Mouse (Mus musculus) liver, embryonic 13.5 days (tissue): ENCODE measurements around the gene Egln1. TPM values are rescaled to one million over a fixed set of nuclear protein-coding genes. Genes with fewer than 3 reads are reported as not detected.

Experiments
- ATAC-seq: fragments of 200-750 bp; cut with Nextera tagmentation; 2 replicates; pipeline ENCODE4 v1.8.0; 2017; ENCODE audit warnings: low read depth, mild to moderate bottlenecking, moderate number of reproducible peaks, moderate library complexity
- DNase-seq: peaks from one replicate; pipeline ENCODE4 v3.0.0; 2022
- H3K27ac ChIP-seq: fragments of 300-500 bp; sonication (generic); 2 replicates; pipeline ENCODE4 v1.5.1; 2015; ENCODE audit warnings: moderate library complexity, mild to moderate bottlenecking, inconsistent platforms
- H3K27me3 ChIP-seq: fragments of 300-500 bp; sonication (generic); 2 replicates; pipeline ENCODE4 v1.6.1; 2015; ENCODE audit warnings: mild to moderate bottlenecking, inconsistent platforms
- H3K36me3 ChIP-seq: fragments of 300-500 bp; sonication (generic); 2 replicates; pipeline ENCODE4 v1.6.1; 2015; ENCODE audit warnings: mild to moderate bottlenecking, inconsistent platforms
- H3K4me1 ChIP-seq: fragments of 300-500 bp; sonication (generic); replicated peaks from 2 replicates; pipeline ENCODE4 v1.6.1; 2015; ENCODE audit warnings: inconsistent platforms
- H3K4me2 ChIP-seq: fragments of 300-500 bp; sonication (generic); 2 replicates; pipeline ENCODE4 v1.6.1; 2015; ENCODE audit warnings: inconsistent platforms, mild to moderate bottlenecking, moderate library complexity
- H3K4me3 ChIP-seq: fragments of 300-500 bp; sonication (generic); replicated peaks from 2 replicates; pipeline ENCODE4 v1.5.1; 2015; ENCODE audit warnings: mild to moderate bottlenecking, inconsistent platforms
- H3K9ac ChIP-seq: fragments of 300-500 bp; sonication (generic); 2 replicates; pipeline ENCODE4 v1.6.1; 2015; ENCODE audit warnings: mild to moderate bottlenecking, inconsistent platforms
- H3K9me3 ChIP-seq: fragments of 300-500 bp; sonication (generic); replicated peaks from 2 replicates; pipeline ENCODE4 v1.6.1; 2016; ENCODE audit warnings: inconsistent platforms
- WGBS: fragments of 180-500 bp; shearing (Covaris S2); methylation state at CpG from one replicate; pipeline ENCODE4 v1.1.7; 2015; ENCODE audit not compliant: insufficient replicate concordance; 5-methylcytosine and 5-hydroxymethylcytosine counted together
- polyA plus RNA-seq: library from polyadenylated mRNA; unstranded; fragments of >200 nt; fragmentation: Nextera tagmentation; extraction: Ambion mirVana; gene quantifications from 2 replicates; pipeline ENCODE4 v1.2.1, GENCODE M21; 2015

Egln1 gene
- polyA plus RNA-seq, 1 experiment from 2014 or later, result 2.7 TPM

DNA sequence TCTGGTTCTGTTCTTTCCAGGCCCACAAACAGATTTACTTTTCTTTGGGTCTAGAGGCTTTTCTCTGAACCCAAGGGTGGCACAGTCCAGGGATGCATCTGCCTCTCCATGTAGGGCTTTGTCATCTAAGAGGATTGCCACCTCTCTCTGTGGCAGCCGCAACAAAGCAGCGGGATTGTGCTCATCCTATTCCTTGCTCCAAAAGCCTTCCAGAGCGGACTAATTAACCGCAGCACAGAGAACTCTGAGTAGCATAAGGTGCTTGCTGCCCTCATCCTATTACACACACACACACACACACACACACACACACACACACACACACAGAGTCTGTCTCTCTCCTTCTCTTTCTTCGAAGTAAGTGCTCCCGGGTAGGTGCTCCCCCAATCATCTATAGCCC is 5.3 kb downstream of the Egln1 start:
- H3K27ac ChIP-seq, result no peak overlapping the region
- peaks cover 23% of the 10 kb centered on the region for H3K27me3 ChIP-seq
- no peak overlapping the region for H3K4me2 ChIP-seq
- H3K4me3 ChIP-seq, result no peak overlapping the region
- WGBS, result 81% methylated on average over 6 of the region's 6 CpGs
- DNase-seq (no peak), ATAC-seq (no peak)
- peaks cover 7% of the 10 kb centered on the region for H3K36me3 ChIP-seq
- no peak overlapping the region for H3K9ac ChIP-seq
- H3K4me1 ChIP-seq, result peaks cover 42% of the 10 kb centered on the region
- no peaks in the 10 kb centered on the region for H3K9me3 ChIP-seq

DNA sequence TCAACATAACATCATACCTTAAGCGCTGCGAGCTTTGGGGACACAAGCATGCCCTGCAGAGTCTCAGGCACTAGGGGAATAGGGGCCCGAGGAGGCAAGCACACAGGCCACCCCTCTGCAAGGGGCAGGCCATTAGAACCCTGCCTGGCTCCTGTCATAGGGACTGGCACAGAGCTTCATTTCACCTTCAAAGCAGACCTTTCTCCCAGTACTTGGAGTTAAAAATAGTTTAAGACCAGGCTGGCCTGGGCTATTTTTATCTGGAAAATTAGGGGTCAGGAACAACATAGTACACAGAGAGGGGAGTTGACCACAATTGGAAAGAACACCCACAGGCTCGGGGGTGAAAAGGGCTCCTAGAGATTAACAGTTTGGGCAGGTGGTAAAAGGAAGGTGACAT is 11.8 kb downstream of the Egln1 start:
- WGBS, result 74% methylated on average over 4 of the region's 4 CpGs
- H3K9ac ChIP-seq, result no peak overlapping the region

DNA sequence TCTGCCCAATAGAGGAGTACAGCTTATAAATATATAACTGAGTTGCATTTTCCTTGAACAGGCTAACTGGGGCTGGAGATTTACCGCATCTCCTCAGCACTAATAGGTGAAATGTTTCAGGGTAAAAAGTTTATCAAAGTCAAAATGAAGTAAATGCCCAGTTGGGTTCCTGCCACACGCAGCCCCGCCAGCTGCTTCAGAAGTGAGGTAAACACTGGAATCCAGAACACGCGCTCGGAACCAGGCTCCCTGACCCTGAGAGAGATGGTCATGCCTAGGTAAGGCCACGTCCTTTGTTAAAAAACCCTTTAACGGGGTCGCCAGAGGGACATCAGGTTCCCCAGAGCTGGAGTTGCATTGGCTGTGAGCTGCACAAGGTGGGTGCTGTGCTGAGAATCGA is 12.4 kb downstream of the Egln1 start:
- no peak overlapping the region for H3K4me2 ChIP-seq
- no peaks in the 10 kb centered on the region for H3K4me1 ChIP-seq
- no peak for ATAC-seq
- H3K9me3 ChIP-seq, result no peaks in the 10 kb centered on the region
- H3K4me3 ChIP-seq, result no peak overlapping the region
- H3K36me3 ChIP-seq, result peaks cover 8% of the 10 kb centered on the region
- no peak overlapping the region for H3K9ac ChIP-seq
- DNase-seq, result no peak
- no peaks in the 10 kb centered on the region for H3K27me3 ChIP-seq
- H3K27ac ChIP-seq, result no peak overlapping the region
- 86% methylated on average over 10 of the region's 10 CpGs for WGBS

More for the DNA sequence above, 11.8 kb downstream of the Egln1 start:
- H3K4me1 ChIP-seq, result no peaks in the 10 kb centered on the region
- ATAC-seq (no peak), DNase-seq (no peak)
- H3K9me3 ChIP-seq, result no peaks in the 10 kb centered on the region
- H3K36me3 ChIP-seq, result peaks cover 8% of the 10 kb centered on the region
- H3K4me2 ChIP-seq, result no peak overlapping the region
- H3K27me3 ChIP-seq, result no peaks in the 10 kb centered on the region
- no peak overlapping the region for H3K4me3 ChIP-seq
- H3K27ac ChIP-seq, result no peak overlapping the region

DNA sequence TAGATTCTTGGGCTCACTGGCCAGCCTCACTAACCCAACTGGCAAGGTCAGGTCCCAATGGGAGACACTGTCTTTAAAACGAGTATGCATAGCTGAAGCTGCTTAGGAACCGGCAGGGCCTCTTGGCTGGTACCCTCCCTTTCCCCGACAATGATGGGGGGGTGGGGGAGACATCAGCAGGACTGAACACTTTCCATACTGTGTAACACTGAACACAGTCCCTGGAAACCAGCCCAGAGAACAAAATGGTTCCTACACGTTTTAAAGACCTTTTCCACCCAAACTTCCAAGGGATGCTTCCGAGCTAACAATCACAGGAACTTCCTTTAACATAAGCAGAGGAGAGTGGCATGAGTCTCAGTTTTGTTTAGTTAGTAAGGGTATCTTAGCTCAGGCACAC is 14.0 kb downstream of the Egln1 start:
- no peak for DNase-seq
- no peak overlapping the region for H3K4me2 ChIP-seq
- no peak overlapping the region for H3K27ac ChIP-seq
- H3K4me3 ChIP-seq, result no peak overlapping the region
- 73% methylated on average over 5 of the region's 5 CpGs for WGBS
- ATAC-seq, result no peak
- H3K4me1 ChIP-seq, result peaks cover 4% of the 10 kb centered on the region; the same call in 1 of the 2 replicates
- H3K36me3 ChIP-seq, result peaks cover 7% of the 10 kb centered on the region
- no peaks in the 10 kb centered on the region for H3K27me3 ChIP-seq
- H3K9ac ChIP-seq, result no peak overlapping the region
- no peaks in the 10 kb centered on the region for H3K9me3 ChIP-seq

DNA sequence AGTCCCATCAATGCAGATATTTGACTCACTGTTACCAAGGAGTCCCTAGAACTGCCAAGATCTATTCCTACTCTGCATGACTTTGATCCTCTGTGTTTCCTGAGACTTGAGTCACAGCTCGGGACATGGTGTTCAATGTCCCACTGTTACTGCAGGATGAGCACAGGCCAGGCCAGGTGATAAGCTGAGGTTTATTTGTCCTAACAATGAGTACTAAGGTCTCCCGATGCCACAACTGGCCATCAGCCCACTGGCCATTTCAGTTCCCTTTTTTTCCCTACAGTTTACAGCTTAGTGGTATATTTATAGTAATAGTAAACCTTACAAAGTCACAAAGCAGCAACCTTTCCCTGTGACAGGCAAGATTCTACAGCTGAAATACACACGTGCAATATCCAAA is 16.7 kb downstream of the Egln1 start:
- Histone ChIP-seq H3K9me3 (no peaks in the 10 kb centered on the region), H3K4me1 (peaks cover 11% of the 10 kb centered on the region), H3K4me2 (no peak overlapping the region), H3K27me3 (no peaks in the 10 kb centered on the region), H3K36me3 (0 out of 2 replicates have a peak, but pooled peaks cover 2% of the 10 kb centered on the region), H3K27ac (no peak overlapping the region), H3K9ac (no peak overlapping the region), H3K4me3 (no peak overlapping the region)
- WGBS, result 45% methylated on average over 3 of the region's 3 CpGs
- no peak for ATAC-seq
- DNase-seq, result no peak

DNA sequence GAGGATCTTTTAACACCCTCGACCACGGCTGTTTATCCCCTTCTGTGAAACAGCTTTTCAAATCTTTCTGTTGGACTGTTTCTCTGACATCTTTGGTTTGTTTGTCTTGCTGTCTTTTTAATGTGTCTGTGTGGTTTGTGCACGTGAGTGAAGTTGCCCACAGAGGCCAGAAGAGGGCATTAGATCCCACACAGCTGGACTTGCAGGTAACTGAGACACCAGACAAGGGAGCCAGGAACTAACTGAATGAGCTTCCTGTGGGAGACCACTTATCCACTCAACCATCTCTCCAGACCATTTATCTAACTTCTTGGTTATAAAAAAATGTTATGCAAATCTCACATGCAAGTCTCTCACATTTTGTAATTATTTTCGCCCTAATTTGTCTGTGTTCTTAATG is 18.5 kb downstream of the Egln1 start:
- Histone ChIP-seq H3K9ac (no peak overlapping the region), H3K9me3 (no peaks in the 10 kb centered on the region), H3K4me2 (no peak overlapping the region), H3K27me3 (no peaks in the 10 kb centered on the region), H3K27ac (no peak overlapping the region), H3K4me1 (peaks cover 29% of the 10 kb centered on the region), H3K4me3 (no peak overlapping the region), H3K36me3 (0 out of 2 replicates have a peak, but pooled peaks cover 2% of the 10 kb centered on the region)
- DNase-seq (no peak), ATAC-seq (no peak)
- WGBS, result 67% methylated on average over 4 of the region's 4 CpGs

DNA sequence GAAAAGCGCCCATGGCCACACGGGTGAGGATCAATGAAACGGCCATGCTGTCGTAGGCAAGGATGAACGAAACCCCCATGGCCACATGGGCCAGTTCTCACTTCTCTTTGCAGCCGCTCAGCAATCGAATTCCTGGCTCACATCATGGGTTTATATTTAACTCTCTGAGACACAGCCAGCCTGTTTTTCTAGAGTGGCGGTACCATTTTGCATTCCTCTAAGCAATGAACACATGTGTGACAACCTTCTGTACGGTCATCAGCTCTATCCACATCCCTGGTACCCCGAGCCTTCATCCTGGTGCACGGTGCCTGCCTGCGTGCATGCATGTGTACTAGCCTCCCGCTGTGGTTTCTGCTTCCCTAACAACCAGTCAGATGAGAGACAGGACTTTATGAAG is 19.0 kb downstream of the Egln1 start:
- no peak overlapping the region for H3K27ac ChIP-seq
- 0 out of 2 replicates have a peak, but pooled peaks cover 2% of the 10 kb centered on the region for H3K36me3 ChIP-seq
- 78% methylated on average over 13 of the region's 13 CpGs for WGBS
- H3K9ac ChIP-seq, result no peak overlapping the region
- no peak for ATAC-seq
- H3K4me3 ChIP-seq, result no peak overlapping the region
- H3K9me3 ChIP-seq, result no peaks in the 10 kb centered on the region
- DNase-seq, result no peak
- peaks cover 35% of the 10 kb centered on the region for H3K4me1 ChIP-seq
- H3K4me2 ChIP-seq, result no peak overlapping the region
- no peaks in the 10 kb centered on the region for H3K27me3 ChIP-seq

DNA sequence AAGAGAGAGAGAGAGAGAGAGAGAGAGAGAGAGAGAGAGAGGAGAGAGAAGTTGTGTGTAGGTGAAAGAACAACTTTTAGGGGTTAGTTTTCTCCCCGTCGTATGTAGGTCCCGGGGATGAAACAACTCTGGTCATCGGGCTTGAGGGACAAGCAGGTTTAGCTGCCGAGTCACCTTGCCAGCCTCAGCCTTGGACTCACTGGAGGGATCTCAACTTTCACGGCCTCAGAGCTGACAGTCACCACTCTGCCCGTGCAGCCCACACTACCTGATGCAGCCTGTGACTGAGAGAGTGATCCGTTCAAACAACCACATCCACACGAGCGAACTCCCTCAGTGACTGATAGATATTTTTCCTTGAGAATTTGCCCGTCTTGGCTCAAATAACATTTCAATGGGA is 20.1 kb downstream of the Egln1 start:
- DNase-seq (no peak), ATAC-seq (no peak)
- Histone ChIP-seq H3K9ac (no peak overlapping the region), H3K27ac (no peak overlapping the region), H3K4me1 (peaks cover 39% of the 10 kb centered on the region), H3K36me3 (0 out of 2 replicates have a peak, but pooled peaks cover 2% of the 10 kb centered on the region), H3K27me3 (no peaks in the 10 kb centered on the region), H3K4me3 (no peak overlapping the region), H3K9me3 (no peaks in the 10 kb centered on the region), H3K4me2 (no peak overlapping the region)
- 74% methylated on average over 11 of the region's 11 CpGs for WGBS

DNA sequence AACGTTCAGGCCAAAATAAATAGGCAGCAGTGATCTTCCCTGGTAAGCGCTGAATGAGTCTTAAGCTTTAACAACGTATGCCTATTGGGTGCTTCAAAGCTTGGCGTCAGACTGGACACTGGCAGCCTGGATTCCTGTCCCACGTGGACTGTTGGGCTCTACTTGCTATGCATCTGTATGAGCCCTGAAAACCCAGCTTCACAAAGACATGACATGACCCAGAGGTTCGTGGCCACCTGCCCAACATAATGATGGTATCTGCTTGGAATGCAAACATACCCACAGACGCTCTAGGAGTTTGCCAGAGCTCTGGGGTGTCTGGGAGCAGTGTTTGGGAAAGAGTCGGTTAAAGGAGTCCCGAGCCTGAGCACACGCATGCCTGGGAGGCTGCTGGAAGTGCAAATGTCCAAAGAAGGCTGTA is 22.8 kb downstream of the Egln1 start:
- Histone ChIP-seq H3K9ac (no peak overlapping the region), H3K4me3 (no peak overlapping the region), H3K27ac (0 out of 2 replicates have a peak overlapping the region, but pooled peaks have one; percentile 43), H3K4me2 (no peak overlapping the region), H3K4me1 (peaks cover 60% of the 10 kb centered on the region), H3K27me3 (no peaks in the 10 kb centered on the region), H3K36me3 (0 out of 2 replicates have a peak, but pooled peaks cover 2% of the 10 kb centered on the region), H3K9me3 (no peaks in the 10 kb centered on the region)
- DNase-seq, result no peak
- no peak for ATAC-seq
- WGBS, result 55% methylated on average over 10 of the region's 10 CpGs

DNA sequence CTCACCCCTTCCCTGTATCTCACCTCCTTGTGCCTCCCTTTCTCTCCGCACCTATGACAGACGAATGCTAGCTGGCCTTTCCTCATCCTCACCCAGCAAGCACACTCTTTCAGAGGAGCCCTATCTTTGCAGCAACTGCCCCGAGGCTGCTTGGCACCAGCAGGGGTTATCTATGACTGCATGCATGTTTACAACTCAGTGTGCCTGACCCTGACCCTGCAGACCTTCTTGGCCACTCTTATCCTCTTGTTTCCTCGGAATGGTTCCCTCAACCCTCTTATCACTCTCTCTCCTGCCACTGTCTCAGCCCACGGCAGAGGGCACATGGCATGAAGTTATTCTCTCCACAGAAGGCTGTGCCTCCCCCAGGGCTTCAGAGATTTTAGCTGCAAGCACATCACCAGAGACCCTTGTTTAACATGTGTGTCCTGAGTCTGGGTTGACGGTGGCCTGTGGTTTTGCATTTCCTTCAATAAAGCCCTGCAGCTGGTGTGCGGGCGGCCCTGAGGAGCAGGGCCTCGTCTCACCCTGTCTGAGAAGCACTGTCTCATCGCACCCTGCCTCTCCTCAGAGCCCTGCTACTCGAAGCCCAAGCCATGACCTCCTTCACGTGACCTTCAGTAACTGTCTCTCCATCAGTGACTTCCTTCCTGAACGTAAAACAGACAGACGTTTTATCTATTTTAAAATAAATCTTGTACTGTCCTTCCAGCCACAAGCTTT is 23.4 kb downstream of the Egln1 start:
- Histone ChIP-seq H3K36me3 (no peaks in the 10 kb centered on the region), H3K9me3 (no peaks in the 10 kb centered on the region), H3K4me3 (no peak overlapping the region), H3K4me1 (peaks cover 64% of the 10 kb centered on the region), H3K4me2 (no peak overlapping the region), H3K27me3 (no peaks in the 10 kb centered on the region), H3K9ac (no peak overlapping the region), H3K27ac (peak overlapping the region; percentile 43)
- ATAC-seq (peak; percentile 74), DNase-seq (peak; percentile 24)
- 21% methylated on average over 14 of the region's 14 CpGs for WGBS

DNA sequence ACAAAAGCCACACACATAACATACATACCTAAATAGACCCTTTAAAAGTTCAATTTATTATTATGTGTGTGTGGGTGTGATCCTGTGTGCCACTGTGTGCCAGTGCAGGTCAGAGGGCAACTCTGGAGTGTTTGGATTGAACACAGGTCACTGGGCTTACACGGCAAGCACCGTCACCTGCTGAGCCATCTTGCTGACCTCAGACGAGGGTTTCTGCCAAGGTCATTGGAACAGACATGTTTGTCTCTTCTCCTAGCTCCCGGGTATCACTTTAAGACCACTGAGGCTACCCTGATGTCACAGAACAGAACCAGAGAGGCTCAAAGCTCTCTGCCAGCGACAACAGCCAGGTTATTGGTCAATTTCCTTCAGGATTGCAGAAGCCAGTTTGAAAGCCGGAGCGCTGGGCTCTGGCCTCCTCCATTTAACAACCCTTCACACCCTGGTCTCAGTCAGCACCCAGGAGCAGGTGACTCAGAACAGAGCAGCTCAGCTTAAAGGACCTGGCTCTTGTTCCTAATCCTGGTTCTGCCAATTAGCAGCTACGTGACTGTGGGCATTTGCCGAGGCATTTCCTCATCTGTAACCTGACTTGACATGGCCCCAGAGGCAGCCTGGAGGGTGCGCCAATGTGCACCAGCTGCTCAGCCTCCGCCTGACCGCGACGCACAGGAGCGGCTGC is 25.0 kb downstream of the Egln1 start:
- H3K27me3 ChIP-seq, result no peaks in the 10 kb centered on the region
- no peaks in the 10 kb centered on the region for H3K9me3 ChIP-seq
- peaks cover 53% of the 10 kb centered on the region for H3K4me1 ChIP-seq
- no peak overlapping the region for H3K4me2 ChIP-seq
- no peak overlapping the region for H3K27ac ChIP-seq
- DNase-seq, result no peak
- no peak for ATAC-seq
- WGBS, result 81% methylated on average over 15 of the region's 15 CpGs
- H3K4me3 ChIP-seq, result no peak overlapping the region
- H3K36me3 ChIP-seq, result no peaks in the 10 kb centered on the region
- no peak overlapping the region for H3K9ac ChIP-seq
